Mouse (Mus musculus) neural tube, embryonic 12.5 days (tissue): Measurements from ENCODE around the gene Mau2. TPM values are rescaled to one million over a fixed set of nuclear protein-coding genes. Genes with fewer than 3 reads are reported as not detected.
"Not testable (repeated sequence)": the region's sequence is repeated elsewhere in the genome, so short reads cannot be mapped to it uniquely, and the experiment has no call there.

Source experiments
- ATAC-seq: fragments of 200-750 bp; cut with Nextera tagmentation; 2 replicates; pipeline ENCODE4 v1.8.0; 2017; ENCODE audit warnings: low read depth, mild to moderate bottlenecking, moderate TSS enrichment, moderate library complexity; ENCODE audit not compliant: low FRiP score
- H3K27ac ChIP-seq: fragments of 300-500 bp; sonication (generic); 2 replicates; pipeline ENCODE4 v1.5.1; 2016
- H3K27me3 ChIP-seq: fragments of 300-500 bp; sonication (generic); replicated peaks from 2 replicates; pipeline ENCODE4 v1.6.1; 2016; ENCODE audit warnings: mild to moderate bottlenecking
- H3K36me3 ChIP-seq: fragments of 300-500 bp; sonication (generic); 2 replicates; pipeline ENCODE4 v1.6.1; 2016; ENCODE audit warnings: mild to moderate bottlenecking
- H3K4me1 ChIP-seq: fragments of 300-500 bp; sonication (generic); 2 replicates; pipeline ENCODE4 v1.6.1; 2016
- H3K4me2 ChIP-seq: fragments of 300-500 bp; sonication (generic); replicated peaks from 2 replicates; pipeline ENCODE4 v1.6.1; 2016; ENCODE audit warnings: mild to moderate bottlenecking
- H3K4me3 ChIP-seq: fragments of 300-500 bp; sonication (generic); 2 replicates; pipeline ENCODE4 v1.5.1; 2016
- H3K9ac ChIP-seq: fragments of 300-500 bp; sonication (generic); 2 replicates; pipeline ENCODE4 v1.6.1; 2016; ENCODE audit warnings: mild to moderate bottlenecking
- H3K9me3 ChIP-seq: fragments of 300-500 bp; sonication (generic); 2 replicates; pipeline ENCODE4 v1.6.1; 2016; ENCODE audit warnings: mild to moderate bottlenecking
- whole genome bisulfite sequencing: fragments of 180-500 bp; shearing (Covaris S2); methylation state at CpG from one replicate; pipeline ENCODE4 v1.1.7; 2016; 5-methylcytosine and 5-hydroxymethylcytosine counted together
- polyA plus RNA-seq: library from polyadenylated mRNA; unstranded; fragments of >200 nt; fragmentation: Nextera tagmentation; extraction: Ambion mirVana; gene quantifications from 2 replicates; pipeline ENCODE4 v1.2.1, GENCODE M21; 2016

The Mau2 gene
- polyA plus RNA-seq, 1 experiment from 2014 or later = 70.9 TPM

GRCm38 (mm10) chr8:70072441-70073069 is 30.0 kb upstream of the Mau2 start, which contains the start of gene Tm6sf2:
TSS of gene Tm6sf2 (plus strand) at chr8:70072924.
- H3K4me3 ChIP-seq = no peak within 1 kb of the TSS
- no peaks in the 10 kb centered on the region for H3K4me1 ChIP-seq
- no peaks in the 10 kb centered on the region for H3K9me3 ChIP-seq
- H3K36me3 ChIP-seq = peaks cover 48% of the 10 kb centered on the region
- ATAC-seq = no peak
- H3K27me3 ChIP-seq = no peaks in the 10 kb centered on the region
- H3K27ac ChIP-seq = no peak within 1 kb of the TSS
- peak within 1 kb of the TSS; percentile 25; the same call in 1 of the 2 replicates for H3K4me2 ChIP-seq
- WGBS = 16% methylated on average over 21 of the region's 27 CpGs
- no peak within 1 kb of the TSS for H3K9ac ChIP-seq

- Histone ChIP-seq H3K9ac (no peak overlapping the region), H3K9me3 (no peaks in the 10 kb centered on the region), H3K27me3 (no peaks in the 10 kb centered on the region), H3K36me3 (peaks cover 52% of the 10 kb centered on the region), H3K4me2 (no peak overlapping the region), H3K27ac (no peak overlapping the region), H3K4me3 (no peak overlapping the region), H3K4me1 (no peaks in the 10 kb centered on the region)
- ATAC-seq = no peak
- WGBS = 89% methylated on average over 2 of the region's 2 CpGs
Observed at GRCm38 (mm10) chr8:70071836-70072440, 29.4 kb upstream of the Mau2 start.

- no peak overlapping the region for H3K4me3 ChIP-seq
- peaks cover 92% of the 10 kb centered on the region for H3K36me3 ChIP-seq
- 90% methylated on average over 1 of the region's 1 CpGs for whole genome bisulfite sequencing
- no peak overlapping the region for H3K27ac ChIP-seq
- H3K9me3 ChIP-seq = no peaks in the 10 kb centered on the region
- no peaks in the 10 kb centered on the region for H3K4me1 ChIP-seq
- no peak overlapping the region for H3K9ac ChIP-seq
- ATAC-seq = no peak
- H3K27me3 ChIP-seq = no peaks in the 10 kb centered on the region
- H3K4me2 ChIP-seq = no peak overlapping the region
Observed at GRCm38 (mm10) chr8:70057721-70058120, 15.2 kb upstream of the Mau2 start.

- WGBS = 91% methylated on average over 5 of the region's 5 CpGs
- H3K4me1 ChIP-seq, H3K27me3 ChIP-seq, H3K4me2 ChIP-seq, H3K4me3 ChIP-seq, ATAC-seq, H3K27ac ChIP-seq, H3K9ac ChIP-seq, H3K9me3 ChIP-seq: not testable (repeated sequence)
- peaks cover 65% of the 10 kb centered on the region for H3K36me3 ChIP-seq
Observed at GRCm38 (mm10) chr8:70050434-70050833, 7.9 kb upstream of the Mau2 start.

- Histone ChIP-seq H3K27ac (no peak overlapping the region), H3K27me3 (no peaks in the 10 kb centered on the region), H3K4me1 (no peaks in the 10 kb centered on the region), H3K9ac (no peak overlapping the region), H3K4me2 (no peak overlapping the region), H3K4me3 (no peak overlapping the region), H3K9me3 (no peaks in the 10 kb centered on the region), H3K36me3 (peaks cover 57% of the 10 kb centered on the region)
- no peak for ATAC-seq
Observed at GRCm38 (mm10) chr8:70049662-70050061, 7.1 kb upstream of the Mau2 start.

GRCm38 (mm10) chr8:70043996-70044395 is 1.5 kb upstream of the Mau2 start:
- ATAC-seq = no peak
- H3K4me2 ChIP-seq = peak overlapping the region; percentile 95
- 93% methylated on average over 5 of the region's 5 CpGs for WGBS
- H3K36me3 ChIP-seq = peaks cover 7% of the 10 kb centered on the region; the same call in 1 of the 2 replicates
- H3K27ac ChIP-seq = no peak overlapping the region
- peaks cover 30% of the 10 kb centered on the region for H3K4me1 ChIP-seq
- no peaks in the 10 kb centered on the region for H3K9me3 ChIP-seq
- peak overlapping the region; percentile 87; the same call in 1 of the 2 replicates for H3K4me3 ChIP-seq
- no peaks in the 10 kb centered on the region for H3K27me3 ChIP-seq
- peak overlapping the region; percentile 89 for H3K9ac ChIP-seq

- 0 out of 2 replicates have a peak, but pooled peaks cover 3% of the 10 kb centered on the region for H3K36me3 ChIP-seq
- ATAC-seq = peak; percentile 54
- under 1% methylated on average over 47 of the region's 47 CpGs for WGBS
- H3K4me1 ChIP-seq = peaks cover 30% of the 10 kb centered on the region
- no peaks in the 10 kb centered on the region for H3K9me3 ChIP-seq
- H3K27ac ChIP-seq = no peak overlapping the region
- H3K4me3 ChIP-seq = peak overlapping the region; percentile 87
- H3K4me2 ChIP-seq = peak overlapping the region; percentile 95
- H3K27me3 ChIP-seq = no peaks in the 10 kb centered on the region
- peak overlapping the region; percentile 89 for H3K9ac ChIP-seq
Observed at GRCm38 (mm10) chr8:70041885-70042546, 518 bp downstream of the Mau2 start.

- ATAC-seq = no peak
- H3K36me3 ChIP-seq = peaks cover 5% of the 10 kb centered on the region; the same call in 1 of the 2 replicates
Observed at GRCm38 (mm10) chr8:70037994-70038393, 4.5 kb downstream of the Mau2 start.

GRCm38 (mm10) chr8:70030255-70030654 is 12.3 kb downstream of the Mau2 start:
- no peak overlapping the region for H3K9ac ChIP-seq
- H3K36me3 ChIP-seq = peaks cover 72% of the 10 kb centered on the region
- 100% methylated on average over 1 of the region's 1 CpGs for WGBS
- H3K4me1 ChIP-seq = no peaks in the 10 kb centered on the region
- no peak for ATAC-seq
- H3K27ac ChIP-seq = no peak overlapping the region
- H3K4me3 ChIP-seq = no peak overlapping the region
- no peaks in the 10 kb centered on the region for H3K9me3 ChIP-seq
- no peak overlapping the region for H3K4me2 ChIP-seq
- H3K27me3 ChIP-seq = no peaks in the 10 kb centered on the region

More at GRCm38 (mm10) chr8:70037994-70038393, 4.5 kb downstream of the Mau2 start:
- Histone ChIP-seq H3K4me1 (peaks cover 22% of the 10 kb centered on the region), H3K9ac (no peak overlapping the region), H3K27me3 (no peaks in the 10 kb centered on the region), H3K4me2 (no peak overlapping the region), H3K4me3 (no peak overlapping the region), H3K9me3 (no peaks in the 10 kb centered on the region), H3K27ac (no peak overlapping the region)
- WGBS = 95% methylated on average over 1 of the region's 1 CpGs

- WGBS = 83% methylated on average over 2 of the region's 2 CpGs
- Histone ChIP-seq H3K4me3 (no peak overlapping the region), H3K4me2 (no peak overlapping the region), H3K36me3 (peaks cover 99% of the 10 kb centered on the region), H3K9ac (no peak overlapping the region), H3K27ac (no peak overlapping the region), H3K4me1 (no peaks in the 10 kb centered on the region), H3K9me3 (no peaks in the 10 kb centered on the region), H3K27me3 (no peaks in the 10 kb centered on the region)
- no peak for ATAC-seq
Observed at GRCm38 (mm10) chr8:70026151-70026550, 16.4 kb downstream of the Mau2 start.

GRCm38 (mm10) chr8:70023596-70023995 is 18.9 kb downstream of the Mau2 start:
- Histone ChIP-seq H3K36me3 (peaks cover 99% of the 10 kb centered on the region), H3K4me3 (no peak overlapping the region)
- WGBS = 66% methylated on average over 8 of the region's 8 CpGs

GRCm38 (mm10) chr8:70015017-70015416 is 27.5 kb downstream of the Mau2 start:
- H3K4me2 ChIP-seq = no peak overlapping the region
- ATAC-seq = no peak
- peaks cover 37% of the 10 kb centered on the region for H3K36me3 ChIP-seq
- H3K9ac ChIP-seq = no peak overlapping the region
- no peak overlapping the region for H3K27ac ChIP-seq
- no peaks in the 10 kb centered on the region for H3K9me3 ChIP-seq
- no peaks in the 10 kb centered on the region for H3K4me1 ChIP-seq
- H3K4me3 ChIP-seq = no peak overlapping the region
- no peaks in the 10 kb centered on the region for H3K27me3 ChIP-seq
- 65% methylated on average over 1 of the region's 1 CpGs for WGBS

More at GRCm38 (mm10) chr8:70023596-70023995, 18.9 kb downstream of the Mau2 start:
- no peak overlapping the region for H3K4me2 ChIP-seq
- no peak overlapping the region for H3K27ac ChIP-seq
- no peaks in the 10 kb centered on the region for H3K27me3 ChIP-seq
- H3K9me3 ChIP-seq = no peaks in the 10 kb centered on the region
- H3K4me1 ChIP-seq = no peaks in the 10 kb centered on the region
- no peak overlapping the region for H3K9ac ChIP-seq
- ATAC-seq = no peak
